Mouse (Mus musculus): ENCODE data around the gene Apbb2. TPM values are rescaled to one million over a fixed set of nuclear protein-coding genes. Genes with fewer than 3 reads are reported as not detected.

Gene Apbb2
- polyA plus RNA-seq, 1 experiment from 2014 or later = 30.9 TPM

DNA sequence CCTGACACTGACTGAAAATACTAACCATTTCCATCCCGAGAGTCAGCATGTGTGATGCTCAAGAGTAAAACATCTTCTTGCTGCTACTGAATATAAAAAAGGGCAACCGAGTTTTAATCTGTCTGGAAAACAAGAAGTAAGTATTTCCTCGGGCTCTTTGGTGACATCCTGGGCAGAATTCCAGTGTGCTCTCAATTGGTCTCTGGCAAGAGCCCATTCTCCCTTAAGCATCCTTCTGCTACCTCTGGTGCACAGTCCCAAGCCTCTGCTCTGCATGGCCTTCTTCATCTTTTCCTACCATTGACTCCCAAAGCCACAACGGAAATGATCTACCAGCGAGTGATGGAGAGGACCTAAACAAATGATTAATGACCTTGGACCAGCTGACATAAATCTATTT lies 99.1 kb downstream of the Apbb2 start:
- H3K27me3 ChIP-seq (ENCODE audit: control insufficient read depth, insufficient read depth, low read length) = no peaks in the 10 kb centered on the region
- no peak overlapping the region for H3K27ac ChIP-seq (replicated peaks in 1 of 2; ENCODE audit: control insufficient read depth in 1 of 2, insufficient read depth in 1 of 2, low read depth in 2 of 2, low read length in 2 of 2)
- peaks cover 10 to 19% of the 10 kb centered on the region in 2 experiments for H3K4me1 ChIP-seq (ENCODE audit: control insufficient read depth in 2 of 2, insufficient read depth in 2 of 2, low read length in 2 of 2)
- WGBS = 68% methylated on average over 5 of the region's 5 CpGs
- no peaks in the 10 kb centered on the region for H3K9me3 ChIP-seq (ENCODE audit: control insufficient read depth, low read length)
- H3K9ac ChIP-seq (ENCODE audit: low read length) = no peak overlapping the region
- H3K36me3 ChIP-seq (ENCODE audit: control insufficient read depth, insufficient read depth, low read length) = no peaks in the 10 kb centered on the region
- no peak overlapping the region for H3K4me3 ChIP-seq (ENCODE audit: control insufficient read depth in 1 of 2, insufficient read depth in 1 of 2, low read depth in 1 of 2, low read length in 2 of 2)
- H3K4me2 ChIP-seq (ENCODE audit: low read length) = no peak overlapping the region
- no peak for ATAC-seq (ENCODE audit: insufficient number of reproducible peaks, insufficient read depth, low FRiP score, low read depth)

DNA sequence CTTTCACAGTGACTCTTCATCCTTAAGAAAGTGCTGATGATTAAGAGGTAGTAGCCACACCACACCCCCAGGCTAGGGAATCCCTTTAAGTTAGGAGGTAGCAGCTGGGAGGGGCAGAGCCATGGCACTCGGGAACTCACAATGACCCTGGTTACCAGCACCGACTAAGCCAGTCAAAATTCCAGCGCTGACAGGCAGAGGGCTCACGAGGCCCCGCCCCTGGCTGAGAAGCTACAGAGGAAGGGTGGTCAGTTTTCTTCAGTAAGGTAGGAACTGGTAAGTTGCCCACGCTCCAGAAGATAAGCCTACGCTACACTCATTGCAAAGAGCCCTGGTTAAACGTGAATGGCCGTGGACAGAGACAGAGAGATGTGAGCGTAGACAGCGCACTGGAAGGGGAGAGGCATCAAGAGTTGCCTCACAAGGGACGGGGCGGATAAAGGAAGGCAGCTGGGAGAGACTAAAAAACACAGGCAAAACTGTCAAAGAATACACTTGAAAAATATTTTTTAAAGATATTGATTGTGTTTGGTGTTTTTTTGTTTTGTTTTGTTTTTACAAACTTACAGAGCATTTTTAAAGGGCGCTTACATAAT lies 100.1 kb downstream of the Apbb2 start:
- Histone ChIP-seq H3K36me3 (ENCODE audit: control insufficient read depth, insufficient read depth, low read length) (no peaks in the 10 kb centered on the region), H3K4me2 (ENCODE audit: low read length) (peak overlapping the region; percentile 53), H3K9me3 (ENCODE audit: control insufficient read depth, low read length) (no peaks in the 10 kb centered on the region), H3K4me3 (ENCODE audit: control insufficient read depth in 1 of 2, insufficient read depth in 1 of 2, low read depth in 1 of 2, low read length in 2 of 2) (peak overlapping the region in 1 of 2 experiments; percentile 9; a peak in 1 of 4 replicates), H3K27me3 (ENCODE audit: control insufficient read depth, insufficient read depth, low read length) (no peaks in the 10 kb centered on the region), H3K27ac (replicated peaks in 1 of 2; ENCODE audit: control insufficient read depth in 1 of 2, insufficient read depth in 1 of 2, low read depth in 2 of 2, low read length in 2 of 2) (no peak overlapping the region), H3K9ac (ENCODE audit: low read length) (0 out of 2 replicates have a peak overlapping the region, but pooled peaks have one; percentile 21), H3K4me1 (ENCODE audit: control insufficient read depth in 2 of 2, insufficient read depth in 2 of 2, low read length in 2 of 2) (peaks cover 5 to 9% of the 10 kb centered on the region in 2 experiments; a peak in 3 of 4 replicates)
- WGBS = 35% methylated on average over 14 of the region's 14 CpGs
- ATAC-seq (ENCODE audit: insufficient number of reproducible peaks, insufficient read depth, low FRiP score, low read depth) = no peak; the same call in 1 of the 2 replicates

DNA sequence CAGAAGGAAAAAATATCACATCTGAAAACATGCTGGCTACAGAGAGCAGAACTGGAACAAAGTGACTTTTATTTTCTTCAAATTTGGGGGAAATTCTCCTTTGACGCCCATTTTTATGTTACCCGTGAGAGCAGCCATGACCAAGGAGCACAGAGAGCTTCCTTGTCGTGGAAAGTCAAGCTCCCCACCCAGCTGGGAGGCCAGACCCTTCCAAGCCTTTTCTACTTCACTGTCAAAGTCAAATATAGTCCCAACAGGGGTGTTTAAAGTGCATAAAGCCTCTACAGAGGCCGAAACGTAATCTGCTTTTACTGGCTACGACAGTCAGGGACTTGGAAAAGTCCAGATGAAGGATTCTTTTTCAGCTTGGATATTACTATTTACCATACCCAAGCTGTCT lies 101.1 kb downstream of the Apbb2 start:
- H3K4me2 ChIP-seq (ENCODE audit: low read length) = no peak overlapping the region
- no peaks in the 10 kb centered on the region for H3K9me3 ChIP-seq (ENCODE audit: control insufficient read depth, low read length)
- no peak overlapping the region for H3K9ac ChIP-seq (ENCODE audit: low read length)
- H3K27ac ChIP-seq (replicated peaks in 1 of 2; ENCODE audit: control insufficient read depth in 1 of 2, insufficient read depth in 1 of 2, low read depth in 2 of 2, low read length in 2 of 2) = no peak overlapping the region
- WGBS = 82% methylated on average over 6 of the region's 6 CpGs
- no peak overlapping the region for H3K4me3 ChIP-seq (ENCODE audit: control insufficient read depth in 1 of 2, insufficient read depth in 1 of 2, low read depth in 1 of 2, low read length in 2 of 2)
- H3K4me1 ChIP-seq (ENCODE audit: control insufficient read depth in 2 of 2, insufficient read depth in 2 of 2, low read length in 2 of 2) = peaks cover 3 to 7% of the 10 kb centered on the region in 2 experiments; a peak in 2 of 4 replicates
- no peak for ATAC-seq (ENCODE audit: insufficient number of reproducible peaks, insufficient read depth, low FRiP score, low read depth)
- no peaks in the 10 kb centered on the region for H3K36me3 ChIP-seq (ENCODE audit: control insufficient read depth, insufficient read depth, low read length)
- no peaks in the 10 kb centered on the region for H3K27me3 ChIP-seq (ENCODE audit: control insufficient read depth, insufficient read depth, low read length)

DNA sequence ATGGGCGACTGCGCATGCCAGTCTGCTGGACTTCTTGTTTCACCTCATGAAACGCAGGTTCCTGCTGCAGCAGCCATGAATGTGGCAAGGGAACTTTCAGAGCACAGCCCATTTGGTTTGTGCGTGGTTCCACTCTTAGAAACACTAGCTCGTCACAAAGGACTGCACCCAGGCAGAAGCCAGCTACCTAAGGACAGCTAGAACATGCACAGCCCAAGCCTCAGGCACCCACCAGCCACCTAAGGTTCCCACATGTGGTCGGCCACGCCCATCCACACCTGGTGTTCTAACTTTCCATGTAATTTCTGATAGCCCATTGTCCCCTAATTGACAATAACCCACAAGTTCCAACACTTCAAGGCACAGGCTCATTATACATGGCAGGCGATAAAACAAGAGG lies 102.3 kb downstream of the Apbb2 start:
- no peak for ATAC-seq (ENCODE audit: insufficient number of reproducible peaks, insufficient read depth, low FRiP score, low read depth)
- Histone ChIP-seq H3K9ac (ENCODE audit: low read length) (no peak overlapping the region), H3K4me2 (ENCODE audit: low read length) (no peak overlapping the region), H3K27ac (replicated peaks in 1 of 2; ENCODE audit: control insufficient read depth in 1 of 2, insufficient read depth in 1 of 2, low read depth in 2 of 2, low read length in 2 of 2) (no peak overlapping the region), H3K36me3 (ENCODE audit: control insufficient read depth, insufficient read depth, low read length) (no peaks in the 10 kb centered on the region), H3K4me1 (ENCODE audit: control insufficient read depth in 2 of 2, insufficient read depth in 2 of 2, low read length in 2 of 2) (peaks cover 3 to 7% of the 10 kb centered on the region in 2 experiments; a peak in 2 of 4 replicates), H3K27me3 (ENCODE audit: control insufficient read depth, insufficient read depth, low read length) (no peaks in the 10 kb centered on the region), H3K4me3 (ENCODE audit: control insufficient read depth in 1 of 2, insufficient read depth in 1 of 2, low read depth in 1 of 2, low read length in 2 of 2) (no peak overlapping the region), H3K9me3 (ENCODE audit: control insufficient read depth, low read length) (no peaks in the 10 kb centered on the region)
- WGBS = 88% methylated on average over 8 of the region's 8 CpGs

DNA sequence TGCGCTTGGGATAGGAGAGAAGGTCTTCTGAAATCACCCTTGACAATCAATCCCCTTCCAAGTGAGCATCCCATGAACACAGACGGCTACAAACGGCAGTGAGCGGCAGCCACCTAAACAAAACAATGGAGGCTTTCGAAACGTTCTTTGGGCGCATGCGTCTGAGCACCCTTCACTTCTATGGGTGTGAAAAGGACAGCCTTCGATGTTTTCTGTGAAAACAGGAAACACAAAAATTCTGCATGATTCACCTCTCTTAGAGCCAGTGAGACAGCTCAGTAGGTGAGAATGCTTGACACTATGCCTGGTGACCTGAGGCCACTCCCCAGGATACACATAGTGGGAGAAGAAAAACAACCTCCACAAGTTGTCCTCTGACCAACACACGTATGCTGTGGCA lies 103.3 kb downstream of the Apbb2 start:
- no peak overlapping the region for H3K27ac ChIP-seq (replicated peaks in 1 of 2; ENCODE audit: control insufficient read depth in 1 of 2, insufficient read depth in 1 of 2, low read depth in 2 of 2, low read length in 2 of 2)
- 77% methylated on average over 10 of the region's 10 CpGs for WGBS
- peaks cover 3 to 7% of the 10 kb centered on the region in 2 experiments; a peak in 2 of 4 replicates for H3K4me1 ChIP-seq (ENCODE audit: control insufficient read depth in 2 of 2, insufficient read depth in 2 of 2, low read length in 2 of 2)
- H3K9ac ChIP-seq (ENCODE audit: low read length) = no peak overlapping the region
- H3K4me2 ChIP-seq (ENCODE audit: low read length) = no peak overlapping the region
- H3K4me3 ChIP-seq (ENCODE audit: control insufficient read depth in 1 of 2, insufficient read depth in 1 of 2, low read depth in 1 of 2, low read length in 2 of 2) = no peak overlapping the region
- ATAC-seq (ENCODE audit: insufficient number of reproducible peaks, insufficient read depth, low FRiP score, low read depth) = no peak
- H3K9me3 ChIP-seq (ENCODE audit: control insufficient read depth, low read length) = no peaks in the 10 kb centered on the region
- no peaks in the 10 kb centered on the region for H3K27me3 ChIP-seq (ENCODE audit: control insufficient read depth, insufficient read depth, low read length)
- H3K36me3 ChIP-seq (ENCODE audit: control insufficient read depth, insufficient read depth, low read length) = no peaks in the 10 kb centered on the region

DNA sequence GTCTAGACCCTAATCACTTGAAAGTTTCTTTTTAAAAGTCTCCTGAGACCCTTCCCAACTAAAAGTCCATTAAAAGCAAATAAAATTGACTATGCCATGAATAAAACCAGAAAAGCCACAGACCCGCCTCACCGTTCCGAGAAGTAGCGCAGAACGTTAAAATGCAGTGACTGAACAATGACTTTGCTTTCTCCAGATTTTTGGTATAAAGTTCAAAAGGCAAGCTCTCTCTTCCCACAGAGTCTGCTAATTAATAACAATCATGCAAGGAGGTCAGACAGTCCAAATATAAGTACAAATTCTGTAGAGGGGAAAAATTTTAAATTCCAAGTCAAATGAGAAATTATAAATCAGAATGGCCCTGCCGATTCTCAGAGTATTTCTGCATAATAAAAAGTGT lies 103.9 kb downstream of the Apbb2 start:
- WGBS = 97% methylated on average over 6 of the region's 6 CpGs
- Histone ChIP-seq H3K9me3 (ENCODE audit: control insufficient read depth, low read length) (no peaks in the 10 kb centered on the region), H3K27ac (replicated peaks in 1 of 2; ENCODE audit: control insufficient read depth in 1 of 2, insufficient read depth in 1 of 2, low read depth in 2 of 2, low read length in 2 of 2) (no peak overlapping the region), H3K4me3 (ENCODE audit: control insufficient read depth in 1 of 2, insufficient read depth in 1 of 2, low read depth in 1 of 2, low read length in 2 of 2) (no peak overlapping the region), H3K4me2 (ENCODE audit: low read length) (no peak overlapping the region), H3K9ac (ENCODE audit: low read length) (no peak overlapping the region), H3K4me1 (ENCODE audit: control insufficient read depth in 2 of 2, insufficient read depth in 2 of 2, low read length in 2 of 2) (peaks cover 3 to 7% of the 10 kb centered on the region in 2 experiments; a peak in 2 of 4 replicates), H3K27me3 (ENCODE audit: control insufficient read depth, insufficient read depth, low read length) (no peaks in the 10 kb centered on the region), H3K36me3 (ENCODE audit: control insufficient read depth, insufficient read depth, low read length) (no peaks in the 10 kb centered on the region)
- ATAC-seq (ENCODE audit: insufficient number of reproducible peaks, insufficient read depth, low FRiP score, low read depth) = no peak

DNA sequence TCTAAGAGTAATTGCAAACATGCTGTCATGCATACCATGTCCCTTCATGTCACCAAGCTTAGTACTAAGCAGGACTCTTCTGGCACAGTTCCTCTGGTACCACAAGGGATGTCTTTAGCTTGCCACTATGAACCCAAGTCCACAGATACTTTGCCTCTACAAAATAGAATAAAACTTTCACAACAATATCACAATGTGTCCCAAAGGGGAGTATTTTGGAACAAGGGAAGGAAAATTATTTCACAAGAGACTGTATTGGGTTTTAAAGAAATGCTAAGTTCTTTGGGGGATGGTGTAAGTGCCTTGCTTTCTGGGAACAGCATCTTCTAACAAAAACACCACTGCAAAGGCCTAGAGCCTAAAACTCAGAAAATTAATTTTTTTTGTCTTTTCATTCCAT lies 105.2 kb downstream of the Apbb2 start:
- no peak for ATAC-seq (ENCODE audit: insufficient number of reproducible peaks, insufficient read depth, low FRiP score, low read depth)
- no peaks in the 10 kb centered on the region for H3K27me3 ChIP-seq (ENCODE audit: control insufficient read depth, insufficient read depth, low read length)

DNA sequence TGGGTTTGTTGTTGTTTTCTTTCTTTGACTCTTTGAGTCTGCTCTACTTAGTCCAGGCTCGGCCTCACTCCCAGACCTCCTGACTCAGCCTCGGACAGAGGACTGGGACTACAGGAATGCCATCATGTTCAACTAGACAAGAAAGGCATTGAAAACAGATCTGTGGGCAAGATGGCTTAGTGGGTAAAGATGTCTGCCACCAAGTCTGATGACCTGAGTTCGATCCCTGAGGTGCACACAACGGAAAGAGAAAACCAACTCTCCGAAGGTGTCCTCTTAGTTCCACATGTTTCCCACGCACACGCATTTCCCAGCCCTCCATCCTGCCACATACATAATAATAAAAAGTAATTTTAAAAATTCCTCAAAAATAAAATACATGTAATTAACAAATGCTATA lies 106.1 kb downstream of the Apbb2 start:
- Histone ChIP-seq H3K27ac (replicated peaks in 1 of 2; ENCODE audit: control insufficient read depth in 1 of 2, insufficient read depth in 1 of 2, low read depth in 2 of 2, low read length in 2 of 2) (no peak overlapping the region), H3K4me2 (ENCODE audit: low read length) (no peak overlapping the region), H3K27me3 (ENCODE audit: control insufficient read depth, insufficient read depth, low read length) (no peaks in the 10 kb centered on the region), H3K4me3 (ENCODE audit: control insufficient read depth in 1 of 2, insufficient read depth in 1 of 2, low read depth in 1 of 2, low read length in 2 of 2) (no peak overlapping the region), H3K9ac (ENCODE audit: low read length) (no peak overlapping the region), H3K9me3 (ENCODE audit: control insufficient read depth, low read length) (no peaks in the 10 kb centered on the region), H3K36me3 (ENCODE audit: control insufficient read depth, insufficient read depth, low read length) (no peaks in the 10 kb centered on the region), H3K4me1 (ENCODE audit: control insufficient read depth in 2 of 2, insufficient read depth in 2 of 2, low read length in 2 of 2) (no peaks in the 10 kb centered on the region; a peak in 2 of 4 replicates)
- ATAC-seq (ENCODE audit: insufficient number of reproducible peaks, insufficient read depth, low FRiP score, low read depth) = no peak
- WGBS = 92% methylated on average over 7 of the region's 7 CpGs

More for the DNA sequence above, 105.2 kb downstream of the Apbb2 start:
- no peak overlapping the region for H3K4me2 ChIP-seq (ENCODE audit: low read length)
- no peak overlapping the region for H3K27ac ChIP-seq (replicated peaks in 1 of 2; ENCODE audit: control insufficient read depth in 1 of 2, insufficient read depth in 1 of 2, low read depth in 2 of 2, low read length in 2 of 2)
- H3K4me1 ChIP-seq (ENCODE audit: control insufficient read depth in 2 of 2, insufficient read depth in 2 of 2, low read length in 2 of 2) = peaks cover 2 to 5% of the 10 kb centered on the region in 2 experiments; a peak in 3 of 4 replicates
- H3K9ac ChIP-seq (ENCODE audit: low read length) = no peak overlapping the region
- H3K4me3 ChIP-seq (ENCODE audit: control insufficient read depth in 1 of 2, insufficient read depth in 1 of 2, low read depth in 1 of 2, low read length in 2 of 2) = no peak overlapping the region
- H3K36me3 ChIP-seq (ENCODE audit: control insufficient read depth, insufficient read depth, low read length) = no peaks in the 10 kb centered on the region
- H3K9me3 ChIP-seq (ENCODE audit: control insufficient read depth, low read length) = no peaks in the 10 kb centered on the region

Measured in heart, embryonic 14.5 days (tissue).